Mouse (Mus musculus) ovary, adult 18-20 months (tissue): ENCODE measurements around the gene Klrg1.

ENCODE experiments used
- DNase-seq: peaks from one replicate; pipeline ENCODE4 v3.0.0; 2022; ENCODE audit warnings: low spot score, mixed read lengths

Klrg1 gene

GRCm38 (mm10) chr6:122282782-122283181, at the start of gene Klrg1:
Gene Klrg1, minus strand, starts transcription at chr6:122282882.
- DNase-seq: no peak

DNA sequence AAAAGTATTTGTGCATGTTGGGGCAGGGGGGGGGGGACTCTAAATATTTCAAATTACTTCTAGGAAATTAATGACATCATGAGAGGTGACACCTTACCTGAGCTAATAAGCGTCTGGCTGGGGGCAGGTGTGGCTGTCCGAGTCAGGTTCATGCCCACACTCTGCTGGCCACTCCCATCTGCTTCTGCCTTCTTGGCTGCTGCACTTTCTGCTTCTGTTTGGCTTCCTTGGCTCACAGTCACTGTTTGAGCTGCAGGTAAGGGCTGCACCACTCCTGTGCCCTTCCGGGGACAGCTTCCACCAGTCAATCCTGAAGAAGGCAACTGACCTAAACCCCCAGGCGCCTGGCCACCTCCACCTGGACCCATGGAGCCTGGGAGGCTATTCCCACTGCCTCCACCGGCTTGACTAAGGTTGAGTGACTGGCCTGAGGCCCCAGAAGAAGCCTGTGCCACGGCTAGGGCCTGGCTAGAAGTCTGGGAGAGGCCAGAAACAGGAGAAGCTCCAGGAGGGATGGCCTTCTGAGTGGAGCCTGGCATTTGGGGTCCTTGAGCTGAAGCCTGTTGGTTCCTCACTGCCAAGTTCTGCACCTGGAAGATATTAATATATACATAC, 42.8 kb upstream of the Klrg1 start:
- no peak for DNase-seq

DNA sequence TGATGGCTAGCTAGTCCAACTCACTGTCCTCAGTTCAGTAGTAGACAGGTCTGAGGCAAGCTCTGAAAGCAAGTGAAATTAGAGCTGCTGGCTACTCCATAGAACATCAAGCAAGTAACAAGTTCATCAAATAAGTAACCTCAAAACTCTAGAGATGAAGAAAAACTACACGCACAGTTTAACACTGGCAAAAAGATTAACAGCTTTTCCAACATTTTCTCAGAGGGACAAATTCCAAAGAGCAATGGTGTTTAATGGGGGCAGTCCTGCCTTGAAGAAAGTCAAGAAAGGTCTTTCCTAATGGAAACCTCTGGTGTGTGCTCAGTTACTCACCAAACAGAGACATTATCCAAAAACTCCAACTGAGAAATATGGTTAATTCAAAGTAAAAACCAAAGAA, 36.0 kb upstream of the Klrg1 start:
- DNase-seq: no peak

DNA sequence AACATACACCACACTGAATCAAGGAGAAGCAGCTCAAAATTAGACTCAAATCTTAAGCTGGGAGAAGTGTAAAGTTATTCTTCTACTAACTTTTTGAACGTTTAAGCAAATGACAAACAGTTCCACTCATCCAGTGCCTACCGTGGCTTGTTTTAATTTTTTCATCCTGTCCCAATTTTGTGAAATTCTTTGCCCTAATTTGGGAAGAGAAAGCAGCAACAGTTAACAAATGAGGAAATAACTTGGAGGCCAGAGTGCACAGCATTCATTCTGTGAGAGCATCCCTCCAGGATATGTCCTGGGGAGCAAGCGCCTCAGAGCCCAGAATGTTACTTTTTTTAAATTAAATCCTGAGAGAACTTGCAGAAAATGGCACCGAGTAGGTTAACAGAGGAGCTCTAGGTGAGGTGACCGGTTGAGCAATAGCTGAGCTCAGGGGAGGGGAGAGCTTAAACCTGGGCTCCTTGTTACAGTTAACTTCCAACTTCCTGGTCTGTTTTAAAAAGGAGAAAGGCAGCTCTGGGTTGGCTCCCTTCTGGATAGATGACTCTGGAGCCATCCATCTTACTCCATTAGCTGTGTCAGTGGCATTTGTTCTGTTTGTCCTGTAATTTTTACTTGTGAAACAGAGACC, 27.6 kb upstream of the Klrg1 start:
- no peak for DNase-seq

- no peak for DNase-seq
Observed at GRCm38 (mm10) chr6:122309446-122309960, 26.8 kb upstream of the Klrg1 start.

GRCm38 (mm10) chr6:122308505-122309393, 26.1 kb upstream of the Klrg1 start, which contains the start of gene M6pr:
Gene M6pr, plus strand, starts transcription at chr6:122308720.
- DNase-seq: peak; percentile 97

GRCm38 (mm10) chr6:122308136-122308504, 25.4 kb upstream of the Klrg1 start:
- DNase-seq: no peak

- DNase-seq: no peak
Observed at GRCm38 (mm10) chr6:122306707-122307106, 24.0 kb upstream of the Klrg1 start.

DNA sequence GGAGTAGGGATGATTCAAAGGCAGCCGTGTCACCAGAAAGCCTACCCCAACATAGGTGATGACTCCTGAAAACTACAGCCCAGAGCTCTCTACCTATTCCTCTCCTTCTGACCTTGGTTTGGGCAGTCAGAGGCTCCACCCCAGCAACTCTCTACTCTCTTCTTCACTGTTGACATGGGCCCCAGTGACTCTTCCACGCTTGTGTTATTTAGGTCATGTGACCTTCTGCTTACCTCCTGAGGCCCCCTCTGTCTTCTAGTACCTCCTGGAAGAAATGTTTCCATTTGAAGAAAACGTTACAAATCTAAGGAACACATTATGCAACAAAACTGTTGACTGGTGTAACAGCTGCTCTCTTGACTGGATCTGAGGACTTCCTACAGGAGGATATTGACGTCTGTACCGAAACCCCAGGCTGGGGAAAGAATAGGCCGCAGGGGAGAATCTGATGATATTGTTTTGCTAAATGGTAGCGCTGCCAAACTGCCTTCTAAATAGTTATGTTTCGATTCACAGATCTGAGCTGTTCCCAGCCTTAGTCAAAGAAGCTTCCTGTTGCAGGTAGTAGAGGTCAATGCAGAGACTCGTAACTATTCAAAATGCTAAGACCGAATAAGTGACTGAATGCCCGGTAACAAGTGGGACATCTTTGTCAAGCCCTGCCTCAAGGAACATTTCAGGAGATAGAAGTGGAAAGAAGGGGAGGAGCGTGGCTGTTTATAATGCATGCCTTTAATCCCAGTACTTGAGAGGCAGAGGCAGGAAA, 22.3 kb upstream of the Klrg1 start:
- DNase-seq: no peak

- DNase-seq: peak; percentile 43
Observed at GRCm38 (mm10) chr6:122304355-122304754, 21.7 kb upstream of the Klrg1 start.

DNA sequence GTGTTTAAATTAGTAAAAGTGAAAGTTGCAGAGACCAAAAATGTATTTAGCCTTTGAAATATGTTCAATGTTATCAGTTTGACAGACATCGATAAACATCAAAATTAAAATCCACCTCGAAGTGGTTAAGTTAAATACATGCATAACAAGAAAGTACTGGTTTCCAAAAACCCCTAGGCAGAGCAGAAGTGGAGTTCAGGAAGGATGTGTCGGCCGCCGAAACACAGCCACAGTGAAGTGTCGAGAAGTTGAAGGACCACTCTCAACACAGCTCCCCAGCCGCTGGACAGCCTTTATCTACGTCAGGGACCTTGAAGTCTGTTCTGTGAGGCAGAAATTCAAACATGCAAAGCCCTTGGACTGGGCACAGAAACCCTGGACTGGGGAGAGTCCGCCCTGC, 20.8 kb upstream of the Klrg1 start:
- DNase-seq: peak; percentile 28

- no peak for DNase-seq
Observed at GRCm38 (mm10) chr6:122302661-122303060, 20.0 kb upstream of the Klrg1 start.

DNA sequence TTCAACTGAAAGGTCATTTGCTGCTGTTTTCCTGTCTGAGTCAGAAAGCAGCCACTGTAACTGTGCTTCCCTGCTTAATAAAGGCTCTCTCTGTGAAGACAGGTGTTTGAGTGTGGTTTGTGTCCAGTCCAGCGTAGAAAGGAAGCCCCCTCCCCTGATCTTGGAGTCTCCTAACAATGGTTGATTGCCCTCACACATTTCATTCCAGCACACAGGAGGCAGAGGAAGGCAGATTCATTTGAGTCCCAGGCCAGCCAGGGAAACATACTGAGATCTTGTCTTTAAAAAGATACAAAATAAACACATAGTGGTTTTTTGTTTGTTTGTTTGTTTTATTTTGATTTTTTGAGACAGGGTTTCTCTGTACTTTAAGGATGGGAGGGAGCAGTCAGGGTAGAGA, 19.4 kb upstream of the Klrg1 start:
- DNase-seq: no peak

DNA sequence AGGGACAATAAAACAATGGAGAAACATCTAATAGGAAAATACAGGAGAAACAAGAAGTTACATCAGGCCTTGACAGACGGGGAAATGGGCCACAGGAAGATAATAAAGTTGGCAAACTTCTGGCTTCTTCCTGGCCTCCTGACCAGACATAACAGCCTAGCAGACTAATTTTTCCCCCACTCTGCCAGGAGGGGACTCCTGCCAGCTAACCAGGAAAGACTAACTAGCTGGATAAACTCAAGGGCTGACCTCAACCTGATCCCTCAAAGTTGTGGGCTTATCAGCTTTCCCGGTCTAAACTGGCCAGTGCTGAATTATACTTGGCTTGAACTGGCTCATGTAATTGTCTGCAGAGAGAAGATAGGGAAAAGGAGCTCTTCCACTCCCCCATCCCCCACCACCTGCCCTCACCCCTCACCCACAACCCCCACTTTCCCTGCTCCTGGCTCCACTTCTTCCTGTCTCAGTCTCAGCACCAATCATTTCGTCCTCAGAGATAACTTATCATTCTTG, 17.0 kb upstream of the Klrg1 start:
- DNase-seq: no peak

DNA sequence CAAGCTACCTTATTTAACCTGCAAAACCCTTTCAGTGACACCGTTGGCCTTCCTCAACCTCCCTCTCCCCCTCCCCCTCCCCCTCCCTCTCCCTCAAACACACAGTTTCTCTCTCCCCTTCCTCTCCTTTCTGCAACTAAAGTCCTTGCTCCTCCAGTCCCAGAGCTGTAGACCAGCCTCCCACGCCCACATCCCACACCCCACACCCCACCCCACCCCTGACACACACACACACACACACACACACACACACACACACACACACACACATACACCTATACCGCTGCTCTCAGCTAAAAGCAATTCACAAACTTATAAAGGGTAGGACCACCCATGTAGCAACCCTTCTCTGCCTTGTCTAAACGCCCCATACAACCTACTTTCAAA, 15.5 kb upstream of the Klrg1 start:
- no peak for DNase-seq

GRCm38 (mm10) chr6:122297279-122298222, 14.9 kb upstream of the Klrg1 start:
- DNase-seq: no peak

DNA sequence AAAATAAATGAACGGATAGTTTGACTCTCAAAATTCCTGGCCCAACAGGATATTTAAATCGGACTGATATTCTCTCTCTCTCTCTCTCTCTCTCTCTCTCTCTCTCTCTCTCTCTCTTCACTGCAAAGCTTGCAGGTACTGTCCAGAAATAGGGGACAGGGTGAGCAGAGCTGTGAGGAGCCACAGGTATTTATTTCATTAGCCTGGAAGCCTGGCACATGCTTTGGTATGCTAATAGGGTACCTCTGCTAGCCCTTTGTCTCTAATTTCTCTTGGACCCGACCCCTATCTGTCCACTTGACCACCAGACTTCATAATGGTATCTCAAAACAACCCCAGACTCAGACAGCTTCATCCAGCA, 14.2 kb upstream of the Klrg1 start:
- DNase-seq: no peak

DNA sequence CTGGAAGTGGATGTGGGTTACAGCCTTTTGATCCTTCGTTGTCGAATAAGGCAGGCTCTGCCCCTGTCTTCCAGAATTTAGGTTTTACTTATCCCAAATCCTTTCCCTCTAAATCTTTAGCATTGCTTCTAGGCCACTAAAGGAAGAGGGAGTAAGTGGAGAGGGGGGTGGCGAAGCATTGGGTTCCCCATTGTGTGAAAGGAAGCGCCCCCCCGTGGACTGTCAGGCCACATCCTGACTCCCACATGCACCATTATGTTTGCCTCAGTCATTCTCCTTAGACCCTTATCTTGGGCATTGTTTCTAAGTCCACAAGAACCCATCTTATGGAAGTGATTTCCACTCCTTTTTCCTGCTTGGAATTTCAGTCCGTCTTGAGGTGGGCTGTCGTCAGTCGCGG, 12.6 kb upstream of the Klrg1 start:
- DNase-seq: no peak

GRCm38 (mm10) chr6:122294290-122294689, 11.6 kb upstream of the Klrg1 start:
- DNase-seq: no peak

GRCm38 (mm10) chr6:122293796-122294195, 11.1 kb upstream of the Klrg1 start:
- DNase-seq: no peak

- no peak for DNase-seq
Observed at GRCm38 (mm10) chr6:122293121-122293520, 10.4 kb upstream of the Klrg1 start.
